Mouse (Mus musculus): ENCODE measurements around the gene Rnf135.

- TF ChIP-seq CTCF (IDR thresholded peaks at IDR 0.05; ENCODE audit: control insufficient read depth, insufficient read depth, low read length), result no peak
- no peak for TF ChIP-seq POLR2A (IDR thresholded peaks at IDR 0.05; ENCODE audit: borderline replicate concordance, control insufficient read depth, low read depth, low read length)
Measured at GRCm38 (mm10) chr11:80150566-80150965, 33.1 kb upstream of the Rnf135 start.

All from bone marrow, adult 2 months (tissue).